Comparison of ENCODE assay signal across 9 mouse cellular contexts in genomic region chr16:31326679-31327078, GRCm38 (mm10). TPM values are rescaled to one million over a fixed set of nuclear protein-coding genes. Genes with fewer than 3 reads are reported as not detected.
DNase-seq lines count a peak whose midpoint lies in the region; ATAC-seq lines count a peak whose summit lies in the region.
"Had no signal": no experiment of that assay in that cellular context is flagged by ENCODE, and none has a peak within 500 bp of the region (broad histone marks: within the 10 kb centered on the region; RNA-seq: fewer than 3 reads in every experiment).

No protein-coding gene starts in this region.

- H3K27ac ChIP-seq in heart, embryonic 11.5 days (ENCODE audit: low read depth, low read length), result no peak overlapping the region
- peak overlapping the region; percentile 88 for H3K27ac ChIP-seq in brown adipose tissue, adult 24 weeks (replicated peaks; ENCODE audit: low read depth, low read length)
- H3K27ac ChIP-seq in hindbrain, embryonic 16.5 days (ENCODE audit: low read depth, low read length), result no peak overlapping the region
- H3K27ac ChIP-seq: embryonic facial prominence, embryonic 13.5 days had no signal

- no peak overlapping the region for H3K4me3 ChIP-seq in heart, embryonic 11.5 days (ENCODE audit: low read depth, low read length)
- H3K4me3 ChIP-seq in brown adipose tissue, adult 24 weeks (ENCODE audit: insufficient read depth, low read depth, low read length), result no peak overlapping the region
- H3K4me3 ChIP-seq in hindbrain, embryonic 16.5 days (ENCODE audit: low read length), result no peak overlapping the region
- H3K4me3 ChIP-seq: embryonic facial prominence, embryonic 13.5 days had no signal

- no peak overlapping the region for H3K4me2 ChIP-seq in heart, embryonic 11.5 days
- H3K4me2 ChIP-seq in hindbrain, embryonic 16.5 days (ENCODE audit: low read length), result no peak overlapping the region
- H3K4me2 ChIP-seq: embryonic facial prominence, embryonic 13.5 days had no signal

- H3K27me3 ChIP-seq in heart, embryonic 11.5 days (ENCODE audit: control insufficient read depth, insufficient read depth, low read length), result no peaks in the 10 kb centered on the region
- H3K27me3 ChIP-seq in hindbrain, embryonic 16.5 days (replicated peaks; ENCODE audit: control insufficient read depth, insufficient read depth, low read length), result no peaks in the 10 kb centered on the region
- H3K27me3 ChIP-seq: embryonic facial prominence, embryonic 13.5 days had no signal

- 47% methylated on average over 8 of the region's 8 CpGs for WGBS in heart, embryonic 11.5 days (ENCODE audit: insufficient replicate concordance)
- 71% methylated on average over 8 of the region's 8 CpGs for WGBS in hindbrain, embryonic 16.5 days

- H3K9me3 ChIP-seq in heart, embryonic 11.5 days (replicated peaks; ENCODE audit: control insufficient read depth, low read length), result no peaks in the 10 kb centered on the region
- no peaks in the 10 kb centered on the region for H3K9me3 ChIP-seq in hindbrain, embryonic 16.5 days (ENCODE audit: control insufficient read depth, low read length)
- H3K9me3 ChIP-seq: embryonic facial prominence, embryonic 13.5 days had no signal

- ATAC-seq in heart, embryonic 11.5 days (replicated peaks; ENCODE audit: insufficient number of reproducible peaks, low FRiP score, low TSS enrichment), result no peak
- ATAC-seq in hindbrain, embryonic 16.5 days, result no peak

- no peak overlapping the region for H3K9ac ChIP-seq in heart, embryonic 11.5 days (ENCODE audit: low read depth, low read length)
- H3K9ac ChIP-seq in hindbrain, embryonic 16.5 days (ENCODE audit: low read depth, low read length), result no peak overlapping the region
- H3K9ac ChIP-seq: embryonic facial prominence, embryonic 13.5 days had no signal

- DNase-seq in heart, adult 18-20 months, result peak; percentile 70 to 80
- DNase-seq in kidney, adult 11 months, result peak; percentile 43
- peak; percentile 52 for DNase-seq in lung, postnatal 36 days
- DNase-seq in cerebellum, adult 11-12 months, result no peak
- no peak for DNase-seq in right cerebral cortex, postnatal 10 days (ENCODE audit: low spot score in 2 of 2)

- H3K36me3 ChIP-seq in heart, embryonic 11.5 days (ENCODE audit: control insufficient read depth, insufficient read depth, low read length), result no peaks in the 10 kb centered on the region
- no peaks in the 10 kb centered on the region for H3K36me3 ChIP-seq in hindbrain, embryonic 16.5 days (ENCODE audit: control insufficient read depth, insufficient read depth, low read length)
- H3K36me3 ChIP-seq: embryonic facial prominence, embryonic 13.5 days had no signal

- no peaks in the 10 kb centered on the region for H3K4me1 ChIP-seq in heart, embryonic 11.5 days (ENCODE audit: control insufficient read depth, insufficient read depth, low read length)
- H3K4me1 ChIP-seq in brown adipose tissue, adult 24 weeks (ENCODE audit: control insufficient read depth, insufficient read depth, insufficient read length, low read length), result peaks cover 25% of the 10 kb centered on the region
- H3K4me1 ChIP-seq in hindbrain, embryonic 16.5 days (ENCODE audit: control insufficient read depth, insufficient read depth, low read depth, low read length), result no peaks in the 10 kb centered on the region

RNA-seq across cellular contexts. Expression of gene Apod, which starts 12.1 kb away (rescaled TPM):
- 1 to 10 TPM; 5.5 to 6.8 TPM for total RNA-seq in heart, adult 18-20 months (2021)
- polyA plus RNA-seq in heart, embryonic 11.5 days (2014; fragmentation: Nextera tagmentation; extraction: Ambion mirVana), result not detected in 2 replicates
- polyA plus RNA-seq in brown adipose tissue, adult 24 weeks (2012; ENCODE audit: insufficient read depth, insufficient read length, missing spikeins), result 24.1 and 27.9 TPM in 2 replicates
- 119 and 120 TPM in 2 replicates for polyA plus RNA-seq in hindbrain, embryonic 16.5 days (2015; fragmentation: Nextera tagmentation; extraction: Ambion mirVana)

RNA-seq across cellular contexts. Expression of gene Ppp1r2, which starts 51.6 kb away (rescaled TPM):
- 10 to 100 TPM; 77.5 to 85.2 TPM for total RNA-seq in heart, adult 18-20 months (2021)
- polyA plus RNA-seq in heart, embryonic 11.5 days (2014; fragmentation: Nextera tagmentation; extraction: Ambion mirVana), result 90.8 and 91.1 TPM in 2 replicates
- 47.6 and 54.0 TPM in 2 replicates for polyA plus RNA-seq in brown adipose tissue, adult 24 weeks (2012; ENCODE audit: insufficient read depth, insufficient read length, missing spikeins)
- 95.0 and 95.9 TPM in 2 replicates for polyA plus RNA-seq in hindbrain, embryonic 16.5 days (2015; fragmentation: Nextera tagmentation; extraction: Ambion mirVana)

Comparison
In these comparisons a context has a peak if more than half of its experiments do, and no peak if none do; other contexts are left out.
1. DNase-seq: peak in heart, adult 18-20 months (2 of 2), kidney, adult 11 months (single experiment) and lung, postnatal 36 days (single experiment); none in cerebellum, adult 11-12 months (single experiment) and right cerebral cortex, postnatal 10 days (0 of 2).
2. RNA of gene Apod, which starts 12.1 kb away (polyA plus RNA-seq): 119 to 120 TPM in hindbrain, embryonic 16.5 days and 24.1 to 27.9 TPM in brown adipose tissue, adult 24 weeks; not detected in heart, embryonic 11.5 days; every median in the first group is over 10 times any median in the second.